Mouse (Mus musculus) hindbrain, postnatal 0 days (tissue): ENCODE measurements around the gene Zmpste24. TPM values are rescaled to one million over a fixed set of nuclear protein-coding genes. Genes with fewer than 3 reads are reported as not detected.
A peak's percentile ranks its signal among the peaks of the same experiment; 100 is the strongest.

Experiments used
- ATAC-seq: fragments of 200-750 bp; cut with Nextera tagmentation; 2 replicates; pipeline ENCODE4 v1.8.0; 2017; ENCODE audit warnings: mild to moderate bottlenecking, moderate TSS enrichment, moderate library complexity
- DNase-seq: peaks from one replicate; pipeline ENCODE4 v3.0.0-alpha.2; 2015; ENCODE audit warnings: low spot score
- H3K27ac ChIP-seq: fragments of 300-500 bp; sonication (generic); 2 replicates; pipeline ENCODE4 v1.5.1; 2014; ENCODE audit warnings: mild to moderate bottlenecking
- H3K27me3 ChIP-seq: fragments of 300-500 bp; sonication (generic); 2 replicates; pipeline ENCODE4 v1.6.1; 2014; ENCODE audit warnings: low read length, mixed read lengths; ENCODE audit not compliant: insufficient read depth
- H3K36me3 ChIP-seq: fragments of 300-500 bp; sonication (generic); 2 replicates; pipeline ENCODE4 v1.6.1; 2014; ENCODE audit warnings: low read length, mixed read lengths; ENCODE audit not compliant: insufficient read depth
- H3K4me1 ChIP-seq: fragments of 300-500 bp; sonication (generic); 2 replicates; pipeline ENCODE4 v1.6.1; 2014; ENCODE audit warnings: antibody characterized with exemption, low read length, mixed read lengths; ENCODE audit not compliant: insufficient read depth
- H3K4me2 ChIP-seq: fragments of 300-500 bp; sonication (generic); 2 replicates; pipeline ENCODE4 v1.6.1; 2014; ENCODE audit warnings: low read depth, mild to moderate bottlenecking, low read length, moderate library complexity, mixed read lengths
- H3K4me3 ChIP-seq: fragments of 300-500 bp; sonication (generic); 2 replicates; pipeline ENCODE4 v1.5.1; 2014; ENCODE audit warnings: low read length
- H3K9ac ChIP-seq: fragments of 300-500 bp; sonication (generic); replicated peaks from 2 replicates; pipeline ENCODE4 v1.6.1; 2014; ENCODE audit warnings: mild to moderate bottlenecking, low read length, moderate library complexity, mixed read lengths
- H3K9me3 ChIP-seq: fragments of 300-500 bp; sonication (generic); 2 replicates; pipeline ENCODE4 v1.6.1; 2016; ENCODE audit warnings: low read length, mixed read lengths
- CTCF ChIP-seq: IDR thresholded peaks from 2 replicates; pipeline ENCODE4 v1.5.1; 2016; ENCODE audit warnings: antibody characterized with exemption, control low read depth, low read depth
- WGBS: fragments of 180-500 bp; shearing (Covaris S2); extraction: QIAGEN DNeasy Blood & Tissue Kit; methylation state at CpG from one replicate; pipeline ENCODE4 v1.1.7; 2014; 5-methylcytosine and 5-hydroxymethylcytosine counted together
- polyA plus RNA-seq: library from polyadenylated mRNA; unstranded; fragments of >200 nt; fragmentation: Nextera tagmentation; extraction: Ambion mirVana; gene quantifications from 2 replicates; pipeline ENCODE4 v1.2.1, GENCODE M21; 2015
- total RNA-seq: library from RNA; depleted of rRNA; stranded (reverse); fragments of >200 nt; gene quantifications from 2 replicates; pipeline ENCODE4 v1.2.3, GENCODE M21; 2014; rRNA removed

The Zmpste24 gene
- total RNA-seq, result 20.5 and 21.7 TPM in 2 replicates
- 21.3 and 23.0 TPM in 2 replicates for polyA plus RNA-seq

DNA sequence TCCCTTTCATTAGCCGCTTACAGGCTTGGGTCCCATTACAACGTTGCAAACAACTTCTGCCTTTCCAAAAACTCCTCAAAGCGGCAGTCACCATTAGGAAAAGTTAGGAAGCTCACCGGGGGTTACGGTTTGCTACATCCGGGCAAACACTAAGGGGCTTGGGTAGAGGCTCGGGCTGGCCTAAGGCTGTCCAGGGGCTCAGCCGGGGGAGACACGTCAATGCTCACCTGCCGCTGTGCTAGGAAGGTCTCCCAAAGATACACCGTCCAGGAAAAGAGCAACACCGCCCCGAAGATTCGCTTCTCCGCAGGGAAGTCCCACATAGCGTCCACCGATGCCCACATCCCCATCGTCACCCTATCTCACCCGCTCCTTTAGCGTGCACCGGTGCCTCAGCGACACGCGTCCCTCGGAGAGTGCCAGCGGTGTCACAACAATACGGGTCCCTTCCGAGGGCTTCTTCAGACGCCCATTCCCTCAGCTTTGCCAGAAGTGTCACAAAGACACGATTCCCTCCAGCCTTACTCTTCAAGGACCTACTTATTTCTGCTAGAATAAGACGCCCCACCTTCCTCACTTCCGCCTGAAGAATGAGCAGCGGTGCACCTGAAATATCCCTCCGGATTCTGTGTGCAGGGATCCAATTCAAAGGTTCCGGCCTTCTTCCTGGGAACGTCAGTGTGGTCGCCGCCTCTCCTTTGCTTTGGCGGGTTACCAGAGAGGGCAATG lies at the start of gene Zmpste24:
Zmpste24 (minus strand) TSS at position 592 of the 729 bp plus-strand sequence.
- DNase-seq (peak; percentile 96), ATAC-seq (peak; percentile 96)
- H3K4me3 ChIP-seq, result peak within 1 kb of the TSS; percentile 85
- no peak for TF ChIP-seq CTCF
- H3K4me1 ChIP-seq, result peaks cover 9% of the 10 kb centered on the region
- H3K4me2 ChIP-seq, result peak within 1 kb of the TSS; percentile 87
- H3K36me3 ChIP-seq, result peaks cover 13% of the 10 kb centered on the region
- peak within 1 kb of the TSS; percentile 72 for H3K9ac ChIP-seq
- H3K9me3 ChIP-seq, result no peaks in the 10 kb centered on the region
- peak within 1 kb of the TSS; percentile 77 for H3K27ac ChIP-seq
- no peaks in the 10 kb centered on the region for H3K27me3 ChIP-seq
- under 1% methylated on average over 39 of the region's 39 CpGs for WGBS

DNA sequence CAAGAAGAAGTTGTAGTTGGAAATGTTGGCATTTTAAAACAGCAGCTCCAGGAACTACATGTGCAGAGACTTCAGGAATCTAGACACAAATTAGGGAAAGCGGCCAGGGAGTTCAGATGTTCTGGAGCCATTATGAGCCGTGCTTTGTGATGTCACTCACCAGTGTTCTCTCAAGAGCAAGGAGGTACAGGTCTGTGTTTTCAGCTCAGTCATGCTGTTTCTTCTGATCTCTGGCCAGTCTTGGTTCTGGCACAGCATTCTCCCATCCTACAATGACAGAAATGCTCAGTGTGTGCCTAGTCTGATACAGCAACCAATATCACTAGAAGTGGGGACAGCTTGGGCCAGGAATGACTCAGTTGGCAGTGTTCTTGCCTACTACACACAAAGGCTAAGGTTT lies 11.1 kb upstream of the Zmpste24 start, which contains the start of gene Tmco2:
Tmco2 (minus strand) TSS at position 101 of the 400 bp plus-strand sequence.
- TF ChIP-seq CTCF, result no peak
- H3K9me3 ChIP-seq, result no peaks in the 10 kb centered on the region
- 91% methylated on average over 2 of the region's 2 CpGs for WGBS
- H3K27me3 ChIP-seq, result no peaks in the 10 kb centered on the region
- H3K4me2 ChIP-seq, result no peak within 1 kb of the TSS
- H3K36me3 ChIP-seq, result no peaks in the 10 kb centered on the region
- no peak for DNase-seq
- no peak within 1 kb of the TSS for H3K27ac ChIP-seq
- no peak for ATAC-seq
- no peak within 1 kb of the TSS for H3K4me3 ChIP-seq
- no peak within 1 kb of the TSS for H3K9ac ChIP-seq
- no peaks in the 10 kb centered on the region for H3K4me1 ChIP-seq

DNA sequence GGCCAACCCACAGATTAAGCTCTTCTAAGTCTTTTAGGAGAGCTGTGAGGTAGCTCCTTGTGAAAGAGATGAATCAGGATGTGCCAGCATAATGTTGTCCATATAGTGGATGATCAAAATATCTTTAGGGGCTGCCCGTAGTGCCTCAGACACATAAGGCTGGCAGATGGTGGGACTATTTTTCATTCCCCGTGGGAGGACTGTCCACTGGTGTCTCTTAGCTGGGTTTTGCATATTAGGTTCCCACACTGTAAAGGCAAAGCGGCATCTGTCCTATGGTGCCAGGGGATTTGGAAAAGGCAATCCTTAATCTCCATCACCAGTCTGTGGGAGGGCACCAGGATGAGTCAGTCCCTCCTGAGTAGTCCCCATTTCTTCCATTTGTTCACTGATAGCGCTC lies 5.3 kb upstream of the Zmpste24 start:
- Histone ChIP-seq H3K27ac (no peak overlapping the region), H3K4me2 (no peak overlapping the region), H3K4me3 (no peak overlapping the region), H3K9ac (no peak overlapping the region), H3K4me1 (peaks cover 4% of the 10 kb centered on the region; the same call in 1 of the 2 replicates), H3K36me3 (no peaks in the 10 kb centered on the region), H3K9me3 (no peaks in the 10 kb centered on the region), H3K27me3 (no peaks in the 10 kb centered on the region)
- WGBS, result 78% methylated on average over 4 of the region's 4 CpGs
- ATAC-seq, result no peak
- no peak for DNase-seq
- no peak for TF ChIP-seq CTCF

- no peak overlapping the region for H3K4me2 ChIP-seq
- no peaks in the 10 kb centered on the region for H3K4me1 ChIP-seq
- peaks cover 43% of the 10 kb centered on the region for H3K36me3 ChIP-seq
- no peaks in the 10 kb centered on the region for H3K27me3 ChIP-seq
- H3K9me3 ChIP-seq, result no peaks in the 10 kb centered on the region
- H3K4me3 ChIP-seq, result no peak overlapping the region
- no peak for DNase-seq
- ATAC-seq, result no peak
- no peak overlapping the region for H3K27ac ChIP-seq
- TF ChIP-seq CTCF, result no peak
- WGBS, result 93% methylated on average over 4 of the region's 4 CpGs
- no peak overlapping the region for H3K9ac ChIP-seq
Observed at GRCm38 (mm10) chr4:121090211-121090610, 7.8 kb downstream of the Zmpste24 start.

DNA sequence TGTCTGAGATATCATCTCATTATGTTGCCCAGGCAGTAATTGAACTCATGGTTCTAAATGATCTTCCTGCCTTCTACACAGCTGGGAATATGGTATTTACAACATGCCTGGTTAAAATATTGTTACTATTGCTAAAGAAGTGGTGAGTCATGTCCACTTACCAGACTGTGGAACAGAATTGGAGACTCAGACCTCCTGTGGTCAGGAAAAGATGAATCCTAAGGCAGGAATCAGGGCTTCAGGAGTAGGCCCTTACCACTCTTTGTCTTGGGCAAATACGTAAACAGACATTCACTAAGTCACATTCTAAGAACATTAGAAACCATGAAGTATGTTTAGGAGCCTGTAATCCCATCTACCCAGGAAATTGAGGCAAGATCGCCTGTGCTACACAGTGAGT lies 9.3 kb downstream of the Zmpste24 start:
- no peak overlapping the region for H3K4me3 ChIP-seq
- 94% methylated on average over 2 of the region's 2 CpGs for WGBS
- no peaks in the 10 kb centered on the region for H3K27me3 ChIP-seq
- no peak overlapping the region for H3K4me2 ChIP-seq
- no peak overlapping the region for H3K27ac ChIP-seq
- H3K9ac ChIP-seq, result no peak overlapping the region
- no peaks in the 10 kb centered on the region for H3K4me1 ChIP-seq
- peaks cover 52% of the 10 kb centered on the region for H3K36me3 ChIP-seq
- no peak for ATAC-seq
- H3K9me3 ChIP-seq, result no peaks in the 10 kb centered on the region
- TF ChIP-seq CTCF, result no peak
- DNase-seq, result no peak

GRCm38 (mm10) chr4:121084506-121084905 lies 13.5 kb downstream of the Zmpste24 start:
- no peak for TF ChIP-seq CTCF
- Histone ChIP-seq H3K9me3 (no peaks in the 10 kb centered on the region), H3K27me3 (no peaks in the 10 kb centered on the region), H3K36me3 (peaks cover 51% of the 10 kb centered on the region; the same call in 1 of the 2 replicates), H3K4me2 (no peak overlapping the region), H3K4me1 (no peaks in the 10 kb centered on the region), H3K27ac (no peak overlapping the region), H3K9ac (no peak overlapping the region), H3K4me3 (no peak overlapping the region)
- no peak for ATAC-seq
- no peak for DNase-seq

DNA sequence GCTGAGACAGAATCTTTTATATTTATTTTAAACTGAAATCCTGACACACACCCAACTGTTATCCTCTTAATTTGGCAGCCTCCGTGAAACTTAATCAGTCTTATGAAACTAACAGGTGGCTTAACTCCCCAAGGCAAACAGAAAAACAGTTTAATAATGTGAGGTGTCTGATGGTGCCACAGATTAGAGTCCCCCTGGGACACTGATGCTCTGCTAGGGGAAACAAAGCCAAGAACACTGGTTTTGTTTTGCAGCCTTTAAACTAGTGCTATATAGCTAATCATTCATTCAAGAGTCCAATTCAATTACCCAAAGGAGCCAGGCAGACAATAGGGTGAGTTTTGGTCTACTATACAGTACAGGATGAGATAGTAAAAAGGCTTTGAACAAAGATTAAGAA lies 17.6 kb downstream of the Zmpste24 start:
- 45% methylated on average over 1 of the region's 1 CpGs for WGBS
- Histone ChIP-seq H3K9me3 (no peaks in the 10 kb centered on the region), H3K4me1 (no peaks in the 10 kb centered on the region), H3K9ac (no peak overlapping the region), H3K36me3 (peaks cover 45% of the 10 kb centered on the region), H3K27ac (no peak overlapping the region), H3K4me3 (no peak overlapping the region), H3K4me2 (no peak overlapping the region), H3K27me3 (no peaks in the 10 kb centered on the region)
- no peak for TF ChIP-seq CTCF
- ATAC-seq (no peak), DNase-seq (peak; percentile 39)
